ENCODE assay signal across 8 mouse cellular contexts in genomic region chr4:21766863-21767304, GRCm38 (mm10). TPM values are rescaled to one million over a fixed set of nuclear protein-coding genes. Genes with fewer than 3 reads are reported as not detected.
DNase-seq lines count a peak whose midpoint lies in the region; ATAC-seq and TF ChIP-seq lines count a peak whose summit lies in the region.

Gene Usp45, plus strand, starts transcription at chr4:21767156.
Gene Tstd3, minus strand, starts transcription at chr4:21767212.

- peak; percentile 57 to 70 for DNase-seq in CD8-positive naive resting alpha-beta T cell, adult 2 months (ENCODE audit: low read depth in 2 of 2, low spot score in 2 of 2)
- peak; percentile 62 for DNase-seq in c-Kit-positive CD71-negative TER-119-negative erythroid progenitor cells, embryonic 14.5 days (ENCODE audit: low read depth)
- DNase-seq in forebrain, embryonic 11.5 days (ENCODE audit: low spot score): peak; percentile 86
- DNase-seq in kidney, postnatal 36 days: peak; percentile 85 to 90
- peak in 2 of 3 experiments; percentile 65 to 70 for DNase-seq in liver, embryonic 14.5 days (ENCODE audit: low read depth in 3 of 3, low spot score in 3 of 3)
- peak; percentile 78 for DNase-seq in neural tube, embryonic 10.5 days (ENCODE audit: extremely low spot score, low spot score)

- under 1% methylated on average over 17 of the region's 17 CpGs for WGBS in forebrain, embryonic 11.5 days
- 1% methylated on average over 17 of the region's 17 CpGs for WGBS in heart, embryonic 16.5 days
- 1% methylated on average over 17 of the region's 17 CpGs for WGBS in liver, embryonic 14.5 days (ENCODE audit: insufficient replicate concordance)
- 3% methylated on average over 17 of the region's 17 CpGs for WGBS in stomach, embryonic 16.5 days

- TF ChIP-seq EP300 in liver, embryonic 14.5 days (IDR thresholded peaks at IDR 0.05; ENCODE audit: low read depth): no peak

- peak within 1 kb of the TSS; percentile 55 for H3K4me3 ChIP-seq in forebrain, embryonic 11.5 days (ENCODE audit: low read depth, low read length)
- H3K4me3 ChIP-seq in heart, embryonic 16.5 days (ENCODE audit: low read length): peak within 1 kb of the TSS; percentile 84
- H3K4me3 ChIP-seq in liver, embryonic 14.5 days (ENCODE audit: insufficient read depth in 1 of 2, low read depth in 2 of 2, low read length in 2 of 2): peak within 1 kb of the TSS; percentile 80 to 90
- peak within 1 kb of the TSS; percentile 65 for H3K4me3 ChIP-seq in stomach, embryonic 16.5 days (replicated peaks; ENCODE audit: low read length)

- H3K4me2 ChIP-seq in forebrain, embryonic 11.5 days (ENCODE audit: low read depth, low read length, severe bottlenecking): peak within 1 kb of the TSS; percentile 59
- H3K4me2 ChIP-seq in heart, embryonic 16.5 days (ENCODE audit: low read depth, low read length): peak within 1 kb of the TSS; percentile 89
- H3K4me2 ChIP-seq in liver, embryonic 14.5 days (ENCODE audit: low read depth): peak within 1 kb of the TSS; percentile 78
- peak within 1 kb of the TSS; percentile 61 for H3K4me2 ChIP-seq in stomach, embryonic 16.5 days (ENCODE audit: low read depth, low read length)

- no peak within 1 kb of the TSS for H3K27ac ChIP-seq in forebrain, embryonic 11.5 days (ENCODE audit: low read depth, low read length)
- H3K27ac ChIP-seq in heart, embryonic 16.5 days (ENCODE audit: low read length): peak within 1 kb of the TSS; percentile 40; the same call in 1 of the 2 replicates
- peak within 1 kb of the TSS; percentile 53 for H3K27ac ChIP-seq in liver, embryonic 14.5 days
- no peak within 1 kb of the TSS for H3K27ac ChIP-seq in stomach, embryonic 16.5 days (ENCODE audit: low read length)

- no peaks in the 10 kb centered on the region for H3K9me3 ChIP-seq in forebrain, embryonic 11.5 days (ENCODE audit: control insufficient read depth, low read length)
- H3K9me3 ChIP-seq in heart, embryonic 16.5 days (replicated peaks; ENCODE audit: control insufficient read depth, low read length): no peaks in the 10 kb centered on the region
- H3K9me3 ChIP-seq in liver, embryonic 14.5 days (ENCODE audit: control insufficient read depth, low read length): no peaks in the 10 kb centered on the region
- H3K9me3 ChIP-seq in stomach, embryonic 16.5 days (replicated peaks; ENCODE audit: control insufficient read depth, low read length): no peaks in the 10 kb centered on the region

- H3K27me3 ChIP-seq in forebrain, embryonic 11.5 days (ENCODE audit: control insufficient read depth, insufficient read depth, low read length): no peaks in the 10 kb centered on the region
- H3K27me3 ChIP-seq in heart, embryonic 16.5 days (ENCODE audit: control insufficient read depth, insufficient read depth, low read length): no peaks in the 10 kb centered on the region
- H3K27me3 ChIP-seq in liver, embryonic 14.5 days (ENCODE audit: control insufficient read depth, insufficient read depth, low read length): no peaks in the 10 kb centered on the region
- H3K27me3 ChIP-seq in stomach, embryonic 16.5 days (ENCODE audit: control insufficient read depth, insufficient read depth, low read length): no peaks in the 10 kb centered on the region

- H3K9ac ChIP-seq in forebrain, embryonic 11.5 days (ENCODE audit: low read length): peak within 1 kb of the TSS; percentile 70
- peak within 1 kb of the TSS; percentile 83 for H3K9ac ChIP-seq in heart, embryonic 16.5 days (ENCODE audit: low read length)
- peak within 1 kb of the TSS; percentile 93 for H3K9ac ChIP-seq in liver, embryonic 14.5 days (replicated peaks)
- peak within 1 kb of the TSS; percentile 74 for H3K9ac ChIP-seq in stomach, embryonic 16.5 days (ENCODE audit: low read length)

- no peaks in the 10 kb centered on the region for H3K36me3 ChIP-seq in forebrain, embryonic 11.5 days (ENCODE audit: control insufficient read depth, insufficient read depth, low read length)
- no peaks in the 10 kb centered on the region for H3K36me3 ChIP-seq in heart, embryonic 16.5 days (ENCODE audit: control insufficient read depth, insufficient read depth)
- H3K36me3 ChIP-seq in liver, embryonic 14.5 days (replicated peaks; ENCODE audit: control insufficient read depth, insufficient read depth, low read depth): no peaks in the 10 kb centered on the region
- H3K36me3 ChIP-seq in stomach, embryonic 16.5 days (ENCODE audit: control insufficient read depth, insufficient read depth, low read length): no peaks in the 10 kb centered on the region

- peak; percentile 96 for ATAC-seq in forebrain, embryonic 11.5 days (replicated peaks; ENCODE audit: low FRiP score)
- peak; percentile 83 for ATAC-seq in heart, embryonic 16.5 days (replicated peaks; ENCODE audit: extremely low read depth, insufficient read depth, low FRiP score)
- ATAC-seq in liver, embryonic 14.5 days (ENCODE audit: insufficient read depth): peak; percentile 89
- ATAC-seq in stomach, embryonic 16.5 days (ENCODE audit: insufficient read depth, low FRiP score): peak; percentile 89

- H3K4me1 ChIP-seq in forebrain, embryonic 11.5 days (replicated peaks; ENCODE audit: control insufficient read depth, insufficient read depth, low read length): no peaks in the 10 kb centered on the region
- peaks cover 4% of the 10 kb centered on the region for H3K4me1 ChIP-seq in heart, embryonic 16.5 days (ENCODE audit: control insufficient read depth, insufficient read depth, low read length)
- H3K4me1 ChIP-seq in liver, embryonic 14.5 days (replicated peaks; ENCODE audit: control insufficient read depth in 2 of 2, insufficient read depth in 2 of 2, low read length in 1 of 2): peaks cover 3 to 6% of the 10 kb centered on the region in 2 experiments; a peak in 2 of 4 replicates
- H3K4me1 ChIP-seq in stomach, embryonic 16.5 days (ENCODE audit: control insufficient read depth, insufficient read depth, low read length): no peaks in the 10 kb centered on the region

- peak; percentile 98 for TF ChIP-seq CTCF in liver, embryonic 14.5 days (IDR thresholded peaks at IDR 0.05; ENCODE audit: low read depth)

RNA-seq across cellular contexts. Expression of gene Usp45, which starts in this region (rescaled TPM):
- 11.9 and 14.5 TPM in 2 replicates for polyA plus RNA-seq in forebrain, embryonic 11.5 days (2014; fragmentation: Nextera tagmentation; extraction: Ambion mirVana)
- polyA plus RNA-seq in heart, embryonic 16.5 days (2015; fragmentation: Nextera tagmentation; extraction: Ambion mirVana): 6.2 and 6.4 TPM in 2 replicates
- polyA plus RNA-seq in liver, embryonic 14.5 days (2012; rRNA removed): 6.8 and 9.8 TPM in 2 replicates
- polyA plus RNA-seq in liver, embryonic 14.5 days (2014; fragmentation: Nextera tagmentation; extraction: Ambion mirVana): 15.1 and 16.3 TPM in 2 replicates
- 8.9 and 9.9 TPM in 2 replicates for polyA plus RNA-seq in stomach, embryonic 16.5 days (2015; fragmentation: Nextera tagmentation; extraction: Ambion mirVana)

RNA-seq across cellular contexts. Expression of gene Tstd3, which starts in this region (rescaled TPM):
- polyA plus RNA-seq in forebrain, embryonic 11.5 days (2014; fragmentation: Nextera tagmentation; extraction: Ambion mirVana): 20.4 and 23.9 TPM in 2 replicates
- polyA plus RNA-seq in heart, embryonic 16.5 days (2015; fragmentation: Nextera tagmentation; extraction: Ambion mirVana): 17.4 and 19.7 TPM in 2 replicates
- 4.3 and 8.0 TPM in 2 replicates for polyA plus RNA-seq in liver, embryonic 14.5 days (2012; rRNA removed)
- 15.0 and 16.2 TPM in 2 replicates for polyA plus RNA-seq in liver, embryonic 14.5 days (2014; fragmentation: Nextera tagmentation; extraction: Ambion mirVana)
- 13.9 and 15.2 TPM in 2 replicates for polyA plus RNA-seq in stomach, embryonic 16.5 days (2015; fragmentation: Nextera tagmentation; extraction: Ambion mirVana)

Comparison
In these comparisons a context has a peak if more than half of its experiments do, and no peak if none do; other contexts are left out.
1. H3K27ac ChIP-seq: peak in heart, embryonic 16.5 days (single experiment) and liver, embryonic 14.5 days (single experiment); none in forebrain, embryonic 11.5 days (single experiment) and stomach, embryonic 16.5 days (single experiment).
2. Peak in every context shown above with its lines, with median percentiles within 50 percentile points of each other: DNase-seq, ATAC-seq, H3K4me2 ChIP-seq, H3K4me3 ChIP-seq and H3K9ac ChIP-seq.